Mouse (Mus musculus) limb, embryonic 14.5 days (tissue): ENCODE results near the gene A530016L24Rik. TPM values are rescaled to one million over a fixed set of nuclear protein-coding genes. Genes with fewer than 3 reads are reported as not detected.

ENCODE experiments used
- ATAC-seq: fragments of 200-750 bp; cut with Nextera tagmentation; 2 replicates; pipeline ENCODE4 v1.8.0; 2017; ENCODE audit warnings: low read depth, moderate number of reproducible peaks, moderate TSS enrichment; ENCODE audit not compliant: low FRiP score
- DNase-seq: peaks from one replicate; pipeline ENCODE4 v3.0.0-alpha.2; 2015; ENCODE audit warnings: low spot score
- H3K27ac ChIP-seq: fragments of 300-500 bp; sonication (generic); replicated peaks from 2 replicates; pipeline ENCODE4 v1.5.1; 2014; ENCODE audit warnings: low read depth, mild to moderate bottlenecking, low read length, moderate library complexity, mixed read lengths
- H3K27me3 ChIP-seq: fragments of 300-500 bp; sonication (generic); 2 replicates; pipeline ENCODE4 v1.6.1; 2014; ENCODE audit warnings: low read length, mixed read lengths; ENCODE audit not compliant: control insufficient read depth, insufficient read depth
- H3K36me3 ChIP-seq: fragments of 300-500 bp; sonication (generic); 2 replicates; pipeline ENCODE4 v1.6.1; 2014; ENCODE audit warnings: mild to moderate bottlenecking, low read length, moderate library complexity, mixed read lengths; ENCODE audit not compliant: control insufficient read depth, insufficient read depth
- H3K4me1 ChIP-seq: fragments of 300-500 bp; sonication (generic); 2 replicates; pipeline ENCODE4 v1.6.1; 2014; ENCODE audit warnings: antibody characterized with exemption, low read length, mixed read lengths; ENCODE audit not compliant: control insufficient read depth, insufficient read depth
- H3K4me2 ChIP-seq: fragments of 300-500 bp; sonication (generic); replicated peaks from 2 replicates; pipeline ENCODE4 v1.6.1; 2014; ENCODE audit warnings: low read depth, mild to moderate bottlenecking, low read length, moderate library complexity; ENCODE audit not compliant: severe bottlenecking
- H3K4me3 ChIP-seq: fragments of 300-500 bp; sonication (generic); replicated peaks from 2 replicates; pipeline ENCODE4 v1.5.1; 2014; ENCODE audit warnings: low read length
- H3K9ac ChIP-seq: fragments of 300-500 bp; sonication (generic); 2 replicates; pipeline ENCODE4 v1.6.1; 2014; ENCODE audit warnings: mild to moderate bottlenecking, low read depth, low read length, moderate library complexity; ENCODE audit not compliant: severe bottlenecking
- H3K9me3 ChIP-seq: fragments of 300-500 bp; sonication (generic); 2 replicates; pipeline ENCODE4 v1.6.1; 2016; ENCODE audit warnings: low read length; ENCODE audit not compliant: control insufficient read depth
- POLR2A ChIP-seq: fragments of 200-500 bp; IDR thresholded peaks from 2 replicates; pipeline ENCODE4 v1.8.0; 2012; ENCODE audit warnings: inconsistent platforms, mild to moderate bottlenecking, moderate library complexity, borderline replicate concordance; ENCODE audit not compliant: insufficient read depth, insufficient read length; ENCODE audit errors: extremely low read depth
- WGBS: fragments of 180-500 bp; shearing (Covaris S2); extraction: QIAGEN DNeasy Blood & Tissue Kit; methylation state at CpG from one replicate; pipeline ENCODE4 v1.1.7; 2014; 5-methylcytosine and 5-hydroxymethylcytosine counted together
- polyA plus RNA-seq, 2 experiments: library from polyadenylated mRNA; depleted of rRNA in 1 of 2; stranded (reverse) in 1 of 2; unstranded in 1 of 2; fragments of >200 nt; fragmentation: Nextera tagmentation in 1 of 2; extraction: Ambion mirVana in 1 of 2; gene quantifications; 2 replicates each; pipeline versions ENCODE4 v1.2.1 to v1.2.3; 2012 to 2014

Gene A530016L24Rik
- polyA plus RNA-seq, 2 experiments: 0.47 to 0.87 TPM

DNA sequence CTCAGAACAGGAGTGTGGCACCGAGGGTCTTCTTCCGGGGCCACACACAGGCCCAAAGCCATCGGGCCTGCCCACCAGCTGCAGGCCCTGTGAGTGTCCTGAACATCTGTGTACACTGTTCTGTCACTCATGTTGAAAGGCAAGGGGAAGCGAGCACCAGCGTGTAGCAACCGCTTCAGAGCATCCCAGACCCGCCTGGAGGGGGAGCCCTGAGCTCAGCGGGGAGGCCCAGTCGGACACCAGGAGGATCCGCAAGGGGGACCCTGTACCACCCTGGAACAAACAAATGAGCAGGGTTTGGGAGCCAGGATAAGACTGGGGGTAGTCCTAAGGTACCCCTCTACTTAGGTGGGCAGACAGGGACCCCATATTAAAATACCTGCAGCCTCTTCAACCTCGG lies 9.4 kb downstream of the A530016L24Rik start:
- Histone ChIP-seq H3K9me3 (no peaks in the 10 kb centered on the region), H3K36me3 (no peaks in the 10 kb centered on the region), H3K9ac (no peak overlapping the region), H3K4me1 (no peaks in the 10 kb centered on the region), H3K27me3 (no peaks in the 10 kb centered on the region), H3K4me3 (no peak overlapping the region), H3K4me2 (no peak overlapping the region), H3K27ac (no peak overlapping the region)
- TF ChIP-seq POLR2A: no peak
- WGBS: 39% methylated on average over 11 of the region's 11 CpGs
- ATAC-seq (no peak), DNase-seq (no peak)

GRCm38 (mm10) chr12:112503003-112503771 lies 13.9 kb downstream of the A530016L24Rik start:
- H3K4me3 ChIP-seq: no peak overlapping the region
- H3K4me1 ChIP-seq: no peaks in the 10 kb centered on the region
- ATAC-seq (no peak), DNase-seq (no peak)
- H3K27ac ChIP-seq: no peak overlapping the region
- WGBS: 33% methylated on average over 19 of the region's 19 CpGs
- no peaks in the 10 kb centered on the region for H3K9me3 ChIP-seq
- no peaks in the 10 kb centered on the region for H3K27me3 ChIP-seq
- no peaks in the 10 kb centered on the region for H3K36me3 ChIP-seq
- no peak for TF ChIP-seq POLR2A
- H3K9ac ChIP-seq: no peak overlapping the region
- no peak overlapping the region for H3K4me2 ChIP-seq

- Histone ChIP-seq H3K9ac (no peak overlapping the region), H3K4me1 (no peaks in the 10 kb centered on the region), H3K27ac (no peak overlapping the region), H3K4me2 (no peak overlapping the region), H3K4me3 (no peak overlapping the region), H3K36me3 (no peaks in the 10 kb centered on the region), H3K27me3 (peaks cover 15% of the 10 kb centered on the region), H3K9me3 (no peaks in the 10 kb centered on the region)
- no peak for DNase-seq
- WGBS: 71% methylated on average over 6 of the region's 6 CpGs
- TF ChIP-seq POLR2A: no peak
- no peak for ATAC-seq
Observed at GRCm38 (mm10) chr12:112506267-112506666, 17.0 kb downstream of the A530016L24Rik start.

DNA sequence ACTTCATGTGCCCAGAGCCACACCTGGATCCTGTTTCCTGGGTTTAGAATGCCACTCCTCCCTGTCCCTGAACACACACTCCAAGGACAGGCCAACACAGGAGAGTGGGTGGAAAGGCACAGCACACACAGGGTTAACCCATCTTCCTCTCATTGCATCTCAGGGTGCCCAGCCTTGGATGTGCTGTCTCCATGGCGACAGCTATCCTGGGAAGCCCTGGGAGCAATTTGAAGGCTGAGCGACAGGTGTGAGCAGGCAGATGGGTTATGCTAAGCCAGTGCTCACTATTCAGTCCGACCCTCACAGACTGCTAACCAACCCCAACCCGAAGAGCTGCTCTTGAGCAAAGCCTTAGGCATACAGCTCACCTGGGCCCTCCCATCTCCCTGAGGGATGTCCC lies 18.0 kb downstream of the A530016L24Rik start:
- no peak overlapping the region for H3K27ac ChIP-seq
- H3K4me3 ChIP-seq: no peak overlapping the region
- TF ChIP-seq POLR2A: no peak
- H3K36me3 ChIP-seq: no peaks in the 10 kb centered on the region
- H3K9ac ChIP-seq: no peak overlapping the region
- H3K4me2 ChIP-seq: no peak overlapping the region
- H3K27me3 ChIP-seq: peaks cover 17% of the 10 kb centered on the region
- 32% methylated on average over 4 of the region's 4 CpGs for WGBS
- H3K9me3 ChIP-seq: no peaks in the 10 kb centered on the region
- ATAC-seq: no peak
- no peak for DNase-seq
- no peaks in the 10 kb centered on the region for H3K4me1 ChIP-seq

DNA sequence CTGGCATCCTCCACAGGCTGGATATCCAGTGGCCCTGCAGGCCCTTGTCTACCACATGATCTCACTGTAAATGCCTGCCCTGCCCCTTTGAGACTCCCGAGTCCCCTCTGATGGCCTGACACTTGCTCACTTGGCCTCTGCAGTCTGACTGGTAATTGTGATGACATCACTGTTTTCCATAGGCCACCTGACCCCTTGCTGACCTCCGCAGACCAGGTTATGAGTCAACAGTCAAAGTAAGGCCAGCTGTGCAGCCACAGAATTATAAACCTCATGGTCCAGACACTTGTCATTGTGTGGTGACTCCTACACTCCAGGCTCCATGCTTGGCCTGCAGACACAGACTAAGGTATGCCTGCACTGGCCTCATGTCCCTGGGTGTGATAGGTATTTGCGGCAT lies 18.7 kb downstream of the A530016L24Rik start:
- Histone ChIP-seq H3K36me3 (no peaks in the 10 kb centered on the region), H3K4me3 (no peak overlapping the region), H3K9me3 (no peaks in the 10 kb centered on the region), H3K27ac (no peak overlapping the region), H3K4me2 (no peak overlapping the region), H3K4me1 (no peaks in the 10 kb centered on the region), H3K27me3 (peaks cover 17% of the 10 kb centered on the region), H3K9ac (no peak overlapping the region)
- ATAC-seq (no peak), DNase-seq (no peak)
- no peak for TF ChIP-seq POLR2A
- WGBS: 69% methylated on average over 3 of the region's 3 CpGs
